Mouse (Mus musculus): ENCODE data around the gene Scgb2b26. TPM values are rescaled to one million over a fixed set of nuclear protein-coding genes. Genes with fewer than 3 reads are reported as not detected.
"Not testable (repeated sequence)": the region's sequence is repeated elsewhere in the genome, so short reads cannot be mapped to it uniquely, and the experiment has no call there.

Scgb2b26 gene
- not detected in 2 replicates for polyA plus RNA-seq (2014; fragmentation: Nextera tagmentation; extraction: Ambion mirVana)

DNA sequence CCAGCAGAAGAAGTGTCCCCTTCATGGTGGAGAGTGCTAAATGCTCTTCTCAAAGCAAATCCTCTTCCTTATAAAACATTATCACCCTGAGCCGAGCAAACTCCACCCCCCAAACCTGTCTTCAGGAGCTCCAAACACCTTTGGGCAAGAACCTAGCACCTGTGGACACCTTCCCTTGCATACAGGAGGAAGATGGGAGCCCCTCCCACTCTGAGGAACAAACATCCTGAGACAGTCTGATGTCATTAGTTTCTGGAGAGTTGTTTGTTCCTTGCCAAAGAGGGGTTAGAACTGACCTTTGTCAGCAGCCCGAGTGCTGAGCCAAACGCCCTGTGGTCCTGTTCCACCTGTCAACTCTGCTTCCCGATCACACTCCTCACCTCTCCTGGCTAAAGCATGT is at the start of gene Scgb2b26:
Gene Scgb2b26, minus strand, starts transcription at position 101 of the 400 bp plus-strand sequence.
- peaks cover 28% of the 10 kb centered on the region for H3K9me3 ChIP-seq (replicated peaks; ENCODE audit: control insufficient read depth, low read length)

GRCm38 (mm10) chr7:33982281-33982680 is 37.4 kb upstream of the Scgb2b26 start:
- not testable (repeated sequence) for ATAC-seq (replicated peaks; ENCODE audit: insufficient number of reproducible peaks, low FRiP score, low TSS enrichment); H3K4me1 ChIP-seq (ENCODE audit: control insufficient read depth, insufficient read depth, low read length); H3K36me3 ChIP-seq (ENCODE audit: control insufficient read depth, insufficient read depth, low read length); H3K27ac ChIP-seq (ENCODE audit: low read depth, low read length); H3K9ac ChIP-seq (ENCODE audit: low read depth, low read length); H3K27me3 ChIP-seq (ENCODE audit: control insufficient read depth, insufficient read depth, low read length); H3K4me3 ChIP-seq (ENCODE audit: low read depth, low read length); H3K9me3 ChIP-seq (replicated peaks; ENCODE audit: control insufficient read depth, low read length); H3K4me2 ChIP-seq
- 20% methylated on average over 8 of the region's 9 CpGs for WGBS (ENCODE audit: insufficient replicate concordance)

More for the DNA sequence above, at the start of gene Scgb2b26:
- no peak for ATAC-seq (replicated peaks; ENCODE audit: insufficient number of reproducible peaks, low FRiP score, low TSS enrichment)
- 74% methylated on average over 4 of the region's 4 CpGs for WGBS (ENCODE audit: insufficient replicate concordance)
- Histone ChIP-seq H3K4me2 (no peak within 1 kb of the TSS), H3K9ac (ENCODE audit: low read depth, low read length) (no peak within 1 kb of the TSS), H3K4me3 (ENCODE audit: low read depth, low read length) (no peak within 1 kb of the TSS), H3K27ac (ENCODE audit: low read depth, low read length) (no peak within 1 kb of the TSS), H3K27me3 (ENCODE audit: control insufficient read depth, insufficient read depth, low read length) (no peaks in the 10 kb centered on the region), H3K36me3 (ENCODE audit: control insufficient read depth, insufficient read depth, low read length) (no peaks in the 10 kb centered on the region), H3K4me1 (ENCODE audit: control insufficient read depth, insufficient read depth, low read length) (no peaks in the 10 kb centered on the region)

DNA sequence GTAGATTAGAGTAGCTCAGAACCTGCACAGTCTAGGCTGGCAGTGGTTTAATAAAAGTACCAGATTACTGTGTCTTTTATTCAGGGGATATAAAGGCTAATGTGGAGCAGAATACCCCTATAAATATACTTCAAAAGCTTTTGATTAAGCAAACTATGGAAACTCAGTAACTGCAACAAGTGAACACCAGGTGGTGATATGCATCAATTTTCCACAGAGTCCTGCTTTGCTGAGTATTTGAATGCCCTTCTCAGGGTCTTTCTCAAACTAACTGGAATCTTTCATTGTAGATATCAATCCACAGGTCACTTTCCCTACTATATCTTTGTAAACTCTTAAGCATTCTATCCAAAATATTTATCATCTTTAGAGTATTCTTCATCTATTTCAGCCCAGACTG is 41.9 kb downstream of the Scgb2b26 start:
- Histone ChIP-seq H3K4me2 (no peak overlapping the region), H3K36me3 (ENCODE audit: control insufficient read depth, insufficient read depth, low read length) (no peaks in the 10 kb centered on the region), H3K27me3 (ENCODE audit: control insufficient read depth, insufficient read depth, low read length) (no peaks in the 10 kb centered on the region), H3K4me3 (ENCODE audit: low read depth, low read length) (no peak overlapping the region), H3K9ac (ENCODE audit: low read depth, low read length) (no peak overlapping the region), H3K4me1 (ENCODE audit: control insufficient read depth, insufficient read depth, low read length) (no peaks in the 10 kb centered on the region), H3K27ac (ENCODE audit: low read depth, low read length) (no peak overlapping the region), H3K9me3 (replicated peaks; ENCODE audit: control insufficient read depth, low read length) (peaks cover 9% of the 10 kb centered on the region)
- ATAC-seq (replicated peaks; ENCODE audit: insufficient number of reproducible peaks, low FRiP score, low TSS enrichment), result no peak

GRCm38 (mm10) chr7:33900803-33901202 is 44.0 kb downstream of the Scgb2b26 start:
- ATAC-seq (replicated peaks; ENCODE audit: insufficient number of reproducible peaks, low FRiP score, low TSS enrichment), result no peak

GRCm38 (mm10) chr7:33900007-33900406 is 44.8 kb downstream of the Scgb2b26 start:
- 60% methylated on average over 2 of the region's 2 CpGs for WGBS (ENCODE audit: insufficient replicate concordance)
- H3K4me2 ChIP-seq, result no peak overlapping the region
- ATAC-seq (replicated peaks; ENCODE audit: insufficient number of reproducible peaks, low FRiP score, low TSS enrichment), result no peak
- H3K9me3 ChIP-seq (replicated peaks; ENCODE audit: control insufficient read depth, low read length), result peaks cover 22% of the 10 kb centered on the region
- no peaks in the 10 kb centered on the region for H3K4me1 ChIP-seq (ENCODE audit: control insufficient read depth, insufficient read depth, low read length)
- no peaks in the 10 kb centered on the region for H3K36me3 ChIP-seq (ENCODE audit: control insufficient read depth, insufficient read depth, low read length)
- no peak overlapping the region for H3K27ac ChIP-seq (ENCODE audit: low read depth, low read length)
- H3K27me3 ChIP-seq (ENCODE audit: control insufficient read depth, insufficient read depth, low read length), result no peaks in the 10 kb centered on the region
- no peak overlapping the region for H3K9ac ChIP-seq (ENCODE audit: low read depth, low read length)
- H3K4me3 ChIP-seq (ENCODE audit: low read depth, low read length), result no peak overlapping the region

More at GRCm38 (mm10) chr7:33900803-33901202, 44.0 kb downstream of the Scgb2b26 start:
- no peak overlapping the region for H3K27ac ChIP-seq (ENCODE audit: low read depth, low read length)
- H3K4me3 ChIP-seq (ENCODE audit: low read depth, low read length), result no peak overlapping the region
- WGBS (ENCODE audit: insufficient replicate concordance), result 66% methylated on average over 2 of the region's 2 CpGs
- no peak overlapping the region for H3K4me2 ChIP-seq
- no peaks in the 10 kb centered on the region for H3K4me1 ChIP-seq (ENCODE audit: control insufficient read depth, insufficient read depth, low read length)
- no peak overlapping the region for H3K9ac ChIP-seq (ENCODE audit: low read depth, low read length)
- no peaks in the 10 kb centered on the region for H3K27me3 ChIP-seq (ENCODE audit: control insufficient read depth, insufficient read depth, low read length)
- H3K36me3 ChIP-seq (ENCODE audit: control insufficient read depth, insufficient read depth, low read length), result no peaks in the 10 kb centered on the region
- H3K9me3 ChIP-seq (replicated peaks; ENCODE audit: control insufficient read depth, low read length), result peaks cover 16% of the 10 kb centered on the region

Other genes starting within 250 kb of the Scgb2b26 start
- gene Scgb2b24, start 205.7 kb downstream of the Scgb2b26 start, polyA plus RNA-seq (2014; fragmentation: Nextera tagmentation; extraction: Ambion mirVana), result not detected in 2 replicates
- gene Scgb1b24, start 201.2 kb downstream of the Scgb2b26 start, polyA plus RNA-seq (2014; fragmentation: Nextera tagmentation; extraction: Ambion mirVana), result not detected in 2 replicates
- gene Scgb2b27, start 68.9 kb upstream of the Scgb2b26 start, polyA plus RNA-seq (2014; fragmentation: Nextera tagmentation; extraction: Ambion mirVana), result not detected in 2 replicates
- not detected in 2 replicates for gene Scgb1b27, start 76.4 kb upstream of the Scgb2b26 start, polyA plus RNA-seq (2014; fragmentation: Nextera tagmentation; extraction: Ambion mirVana)
- not detected in 2 replicates for gene Scgb1b30, start 150.4 kb upstream of the Scgb2b26 start, polyA plus RNA-seq (2014; fragmentation: Nextera tagmentation; extraction: Ambion mirVana)
- gene Wtip, start 188.2 kb upstream of the Scgb2b26 start, polyA plus RNA-seq (2014; fragmentation: Nextera tagmentation; extraction: Ambion mirVana), result 4.8 and 7.4 TPM in 2 replicates
- gene Uba2, start 224.6 kb upstream of the Scgb2b26 start, polyA plus RNA-seq (2014; fragmentation: Nextera tagmentation; extraction: Ambion mirVana), result 125 and 128 TPM in 2 replicates